Mouse (Mus musculus): Measurements from ENCODE around the gene Zbtb8os. TPM values are rescaled to one million over a fixed set of nuclear protein-coding genes. Genes with fewer than 3 reads are reported as not detected.
"Not testable (repeated sequence)": the region's sequence is repeated elsewhere in the genome, so short reads cannot be mapped to it uniquely, and the experiment has no call there.

Zbtb8os gene
- polyA plus RNA-seq, 1 experiment, result 138 TPM

DNA sequence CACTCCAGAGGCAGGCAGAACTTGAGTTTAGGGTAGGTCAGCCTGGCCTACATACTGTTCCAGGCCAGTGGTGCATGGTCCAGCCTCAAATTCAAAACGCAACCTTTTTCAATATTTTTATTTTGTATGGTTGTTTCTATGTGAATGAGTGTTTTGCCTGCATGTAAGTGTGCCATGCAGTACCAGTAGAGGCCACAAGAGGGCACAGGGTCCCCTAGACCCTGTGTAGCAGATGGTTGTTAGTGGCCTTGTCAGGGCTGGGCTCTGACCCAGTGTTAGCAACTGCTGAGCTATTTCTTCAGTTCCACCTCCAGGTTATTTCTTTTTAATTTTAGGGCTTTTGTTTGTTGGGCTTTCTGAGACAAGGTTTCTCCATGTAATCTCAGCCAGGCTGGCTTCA is 15.1 kb downstream of the Zbtb8os start:
- peak; percentile 88 for TF ChIP-seq CTCF (IDR thresholded peaks at IDR 0.05; ENCODE audit: low read depth, low read length)
- TF ChIP-seq EP300 (IDR thresholded peaks at IDR 0.05; ENCODE audit: insufficient read depth, low read depth, low read length), result no peak
- TF ChIP-seq POLR2A (IDR thresholded peaks at IDR 0.05; ENCODE audit: insufficient read depth, low read length), result no peak
- H3K27ac ChIP-seq (ENCODE audit: insufficient read depth, low read length), result 0 out of 2 replicates have a peak overlapping the region, but pooled peaks have one; percentile 55
- no peaks in the 10 kb centered on the region for H3K9me3 ChIP-seq (replicated peaks; ENCODE audit: control insufficient read depth, insufficient read depth, low read length, poor library complexity, severe bottlenecking)
- no peaks in the 10 kb centered on the region for H3K27me3 ChIP-seq (ENCODE audit: control insufficient read depth, insufficient read depth, low read length, poor library complexity, severe bottlenecking)
- H3K9ac ChIP-seq (ENCODE audit: low read depth, poor library complexity, severe bottlenecking), result no peak overlapping the region
- no peaks in the 10 kb centered on the region for H3K4me1 ChIP-seq (ENCODE audit: control insufficient read depth, insufficient read depth, low read length)
- H3K36me3 ChIP-seq (ENCODE audit: control insufficient read depth, insufficient read depth, low read length, poor library complexity, severe bottlenecking), result peaks cover 23% of the 10 kb centered on the region
- H3K4me3 ChIP-seq (ENCODE audit: low read depth, low read length), result no peak overlapping the region

DNA sequence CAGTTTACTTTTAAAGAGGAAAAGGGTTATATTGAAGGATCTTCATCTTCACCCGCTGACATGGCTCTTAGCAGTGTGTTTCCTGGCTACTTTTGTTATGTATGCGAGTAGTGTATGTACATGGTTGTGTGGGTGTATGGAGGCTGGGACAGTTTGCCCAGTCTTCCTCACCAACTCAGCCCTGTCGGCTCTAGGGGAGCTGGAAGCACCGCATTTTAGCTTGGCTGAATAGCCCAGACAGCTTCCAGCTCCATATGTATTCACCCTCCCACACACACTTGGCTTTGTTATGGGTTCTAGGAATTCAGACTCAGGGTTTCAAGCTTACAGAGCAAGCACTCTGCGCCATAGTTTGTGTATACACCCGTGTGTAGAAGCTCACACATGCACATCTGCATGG is 15.6 kb downstream of the Zbtb8os start:
- H3K9me3 ChIP-seq (replicated peaks; ENCODE audit: control insufficient read depth, insufficient read depth, low read length, poor library complexity, severe bottlenecking), result no peaks in the 10 kb centered on the region
- H3K27me3 ChIP-seq (ENCODE audit: control insufficient read depth, insufficient read depth, low read length, poor library complexity, severe bottlenecking), result no peaks in the 10 kb centered on the region
- peaks cover 24% of the 10 kb centered on the region for H3K36me3 ChIP-seq (ENCODE audit: control insufficient read depth, insufficient read depth, low read length, poor library complexity, severe bottlenecking)
- TF ChIP-seq POLR2A (IDR thresholded peaks at IDR 0.05; ENCODE audit: insufficient read depth, low read length) (no peak), EP300 (IDR thresholded peaks at IDR 0.05; ENCODE audit: insufficient read depth, low read depth, low read length) (no peak), CTCF (IDR thresholded peaks at IDR 0.05; ENCODE audit: low read depth, low read length) (no peak)
- H3K9ac ChIP-seq (ENCODE audit: low read depth, poor library complexity, severe bottlenecking), result no peak overlapping the region
- no peak overlapping the region for H3K4me3 ChIP-seq (ENCODE audit: low read depth, low read length)
- peak overlapping the region; percentile 55 for H3K27ac ChIP-seq (ENCODE audit: insufficient read depth, low read length)
- no peaks in the 10 kb centered on the region for H3K4me1 ChIP-seq (ENCODE audit: control insufficient read depth, insufficient read depth, low read length)

DNA sequence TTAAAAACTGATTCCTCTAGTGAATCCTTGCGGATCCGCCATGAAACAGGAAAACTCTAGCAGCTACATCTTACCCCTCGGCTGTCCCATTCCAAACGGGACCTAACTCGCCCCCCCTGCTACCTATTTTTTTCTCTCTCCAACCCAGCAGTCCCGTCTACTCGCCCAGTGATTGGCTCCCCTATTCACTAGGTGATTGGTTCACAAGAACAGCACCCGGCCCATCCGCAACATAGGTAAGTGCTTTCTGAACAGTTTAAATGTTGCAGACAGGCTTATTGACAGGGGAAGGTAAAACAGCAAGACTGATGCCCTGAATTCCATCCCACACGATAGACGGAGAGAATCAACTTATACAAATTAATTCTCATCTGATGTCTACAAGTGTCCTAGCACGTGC is 17.7 kb downstream of the Zbtb8os start:
- Histone ChIP-seq H3K9ac (ENCODE audit: low read depth, poor library complexity, severe bottlenecking) (peak overlapping the region; percentile 42; the same call in 1 of the 2 replicates), H3K4me1 (ENCODE audit: control insufficient read depth, insufficient read depth, low read length) (no peaks in the 10 kb centered on the region), H3K27ac (ENCODE audit: insufficient read depth, low read length) (0 out of 2 replicates have a peak overlapping the region, but pooled peaks have one; percentile 25), H3K36me3 (ENCODE audit: control insufficient read depth, insufficient read depth, low read length, poor library complexity, severe bottlenecking) (peaks cover 37% of the 10 kb centered on the region), H3K27me3 (ENCODE audit: control insufficient read depth, insufficient read depth, low read length, poor library complexity, severe bottlenecking) (no peaks in the 10 kb centered on the region), H3K4me3 (ENCODE audit: low read depth, low read length) (no peak overlapping the region), H3K9me3 (replicated peaks; ENCODE audit: control insufficient read depth, insufficient read depth, low read length, poor library complexity, severe bottlenecking) (no peaks in the 10 kb centered on the region)
- TF ChIP-seq CTCF (IDR thresholded peaks at IDR 0.05; ENCODE audit: low read depth, low read length), result no peak
- no peak for TF ChIP-seq EP300 (IDR thresholded peaks at IDR 0.05; ENCODE audit: insufficient read depth, low read depth, low read length)
- no peak for TF ChIP-seq POLR2A (IDR thresholded peaks at IDR 0.05; ENCODE audit: insufficient read depth, low read length)

DNA sequence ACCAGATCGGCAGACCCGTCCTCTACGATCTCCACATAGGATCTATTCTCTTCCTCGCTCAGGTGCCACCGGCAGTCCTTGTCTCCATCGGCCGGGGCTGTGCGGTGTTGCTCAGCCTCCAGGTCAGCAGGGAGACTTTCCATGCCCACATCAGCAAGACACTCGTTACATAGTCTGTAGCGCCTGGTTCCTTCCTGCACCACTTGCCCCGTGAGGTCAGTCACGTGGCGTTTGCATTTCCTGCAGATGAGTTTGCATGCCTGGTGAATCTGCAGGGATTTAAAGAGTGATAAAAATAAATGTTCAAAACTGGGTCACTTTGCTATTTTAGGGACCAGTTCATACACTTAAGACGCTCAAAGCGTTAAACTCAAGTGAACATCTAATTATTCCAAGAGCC is 18.7 kb downstream of the Zbtb8os start:
- H3K9me3 ChIP-seq (replicated peaks; ENCODE audit: control insufficient read depth, insufficient read depth, low read length, poor library complexity, severe bottlenecking), result no peaks in the 10 kb centered on the region

DNA sequence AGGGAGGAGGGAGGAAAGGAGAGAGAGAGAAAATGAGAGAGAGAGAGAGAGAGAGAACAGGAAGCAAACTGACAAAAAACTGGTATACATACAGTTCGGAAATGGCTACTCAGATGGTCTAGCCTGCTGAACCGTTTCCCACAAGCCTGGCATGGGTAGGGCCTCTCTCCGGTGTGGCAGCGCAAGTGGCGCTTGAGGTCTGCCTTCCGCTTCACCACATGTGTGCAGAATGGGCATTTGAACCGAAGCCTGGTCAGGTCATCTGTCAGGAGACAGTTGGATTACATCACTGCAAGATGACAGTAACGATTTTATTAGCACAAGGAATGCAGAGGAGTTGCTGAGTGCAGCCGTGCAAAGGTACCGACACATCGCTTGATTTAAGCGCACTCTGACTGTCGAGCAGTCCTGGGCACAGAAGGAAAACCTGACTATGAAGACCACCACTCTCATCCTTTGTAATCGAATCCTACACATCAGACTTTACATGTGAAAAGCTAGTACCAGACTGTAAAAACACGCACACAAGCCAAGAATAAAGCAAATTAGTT is 22.2 kb downstream of the Zbtb8os start:
- Histone ChIP-seq H3K9ac (ENCODE audit: low read depth, poor library complexity, severe bottlenecking) (no peak overlapping the region), H3K4me3 (ENCODE audit: low read depth, low read length) (no peak overlapping the region), H3K4me1 (ENCODE audit: control insufficient read depth, insufficient read depth, low read length) (no peaks in the 10 kb centered on the region), H3K27me3 (ENCODE audit: control insufficient read depth, insufficient read depth, low read length, poor library complexity, severe bottlenecking) (no peaks in the 10 kb centered on the region), H3K36me3 (ENCODE audit: control insufficient read depth, insufficient read depth, low read length, poor library complexity, severe bottlenecking) (peaks cover 52% of the 10 kb centered on the region), H3K9me3 (replicated peaks; ENCODE audit: control insufficient read depth, insufficient read depth, low read length, poor library complexity, severe bottlenecking) (no peaks in the 10 kb centered on the region), H3K27ac (ENCODE audit: insufficient read depth, low read length) (no peak overlapping the region)
- TF ChIP-seq EP300 (IDR thresholded peaks at IDR 0.05; ENCODE audit: insufficient read depth, low read depth, low read length), result no peak
- no peak for TF ChIP-seq CTCF (IDR thresholded peaks at IDR 0.05; ENCODE audit: low read depth, low read length)
- no peak for TF ChIP-seq POLR2A (IDR thresholded peaks at IDR 0.05; ENCODE audit: insufficient read depth, low read length)

More for the DNA sequence above, 18.7 kb downstream of the Zbtb8os start:
- no peak overlapping the region for H3K4me3 ChIP-seq (ENCODE audit: low read depth, low read length)
- no peak overlapping the region for H3K27ac ChIP-seq (ENCODE audit: insufficient read depth, low read length)
- peaks cover 41% of the 10 kb centered on the region for H3K36me3 ChIP-seq (ENCODE audit: control insufficient read depth, insufficient read depth, low read length, poor library complexity, severe bottlenecking)
- no peak for TF ChIP-seq CTCF (IDR thresholded peaks at IDR 0.05; ENCODE audit: low read depth, low read length)
- no peak for TF ChIP-seq POLR2A (IDR thresholded peaks at IDR 0.05; ENCODE audit: insufficient read depth, low read length)
- TF ChIP-seq EP300 (IDR thresholded peaks at IDR 0.05; ENCODE audit: insufficient read depth, low read depth, low read length), result no peak
- no peaks in the 10 kb centered on the region for H3K4me1 ChIP-seq (ENCODE audit: control insufficient read depth, insufficient read depth, low read length)
- H3K9ac ChIP-seq (ENCODE audit: low read depth, poor library complexity, severe bottlenecking), result no peak overlapping the region
- H3K27me3 ChIP-seq (ENCODE audit: control insufficient read depth, insufficient read depth, low read length, poor library complexity, severe bottlenecking), result no peaks in the 10 kb centered on the region

DNA sequence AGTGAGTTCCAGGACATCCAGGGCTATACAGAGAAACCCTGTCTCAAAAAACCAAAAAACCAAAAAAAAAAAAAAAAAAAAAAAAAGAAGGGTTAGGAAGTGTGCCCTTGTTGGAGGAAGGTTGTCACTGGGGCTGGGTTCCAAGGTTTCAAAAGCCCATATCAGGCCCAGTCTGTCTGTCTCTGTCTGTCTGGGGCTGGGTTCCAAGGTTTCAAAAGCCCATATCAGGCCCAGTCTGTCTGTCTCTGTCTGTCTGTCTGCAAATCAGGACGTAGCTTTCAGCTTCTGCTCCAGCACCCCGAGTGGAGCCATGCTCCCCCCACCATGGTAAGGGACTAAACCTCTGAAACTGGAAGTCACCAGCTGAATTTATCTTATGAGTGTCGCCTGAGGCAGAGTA is 26.7 kb downstream of the Zbtb8os start:
- H3K4me3 ChIP-seq (ENCODE audit: low read depth, low read length); H3K27me3 ChIP-seq (ENCODE audit: control insufficient read depth, insufficient read depth, low read length, poor library complexity, severe bottlenecking); H3K4me1 ChIP-seq (ENCODE audit: control insufficient read depth, insufficient read depth, low read length); H3K9me3 ChIP-seq (replicated peaks; ENCODE audit: control insufficient read depth, insufficient read depth, low read length, poor library complexity, severe bottlenecking); H3K9ac ChIP-seq (ENCODE audit: low read depth, poor library complexity, severe bottlenecking): not testable (repeated sequence)
- 0 out of 2 replicates have a peak overlapping the region, but pooled peaks have one; percentile 31 for H3K27ac ChIP-seq (ENCODE audit: insufficient read depth, low read length)
- peaks cover 36% of the 10 kb centered on the region for H3K36me3 ChIP-seq (ENCODE audit: control insufficient read depth, insufficient read depth, low read length, poor library complexity, severe bottlenecking)
